25 mouse cellular contexts compared by ENCODE assay signal in the genomic region with DNA sequence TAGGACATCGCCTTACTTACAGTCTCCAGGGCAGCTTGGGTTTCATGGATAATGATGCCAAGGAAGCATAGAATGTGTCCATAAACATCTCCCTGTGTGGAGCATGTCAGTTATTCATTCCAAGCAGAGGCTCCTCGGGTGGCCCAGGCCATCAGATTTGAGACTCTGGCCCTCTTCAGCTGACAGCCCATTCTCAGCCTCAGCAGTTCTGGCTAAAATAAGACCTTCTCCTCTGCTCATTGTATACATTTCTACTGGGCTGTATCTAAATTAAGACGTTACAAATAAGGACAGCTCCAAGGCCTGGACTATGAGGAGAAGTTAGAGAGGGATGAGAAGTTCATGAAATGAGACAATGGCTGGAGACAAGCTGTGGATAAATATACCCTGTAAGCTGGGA.
"Had no signal": no experiment of that assay in that cellular context is flagged by ENCODE, and none has a peak within 500 bp of the region (broad histone marks: within the 10 kb centered on the region; RNA-seq: fewer than 3 reads in every experiment).

No protein-coding gene starts in this region.

- H3K9ac ChIP-seq: heart, embryonic 13.5 days; heart, embryonic 15.5 days; hindbrain, embryonic 13.5 days; hindbrain, embryonic 15.5 days; kidney, embryonic 15.5 days; limb, embryonic 12.5 days; liver, embryonic 13.5 days had no signal

- H3K9me3 ChIP-seq: heart, embryonic 10.5 days; heart, embryonic 13.5 days; heart, embryonic 15.5 days; hindbrain, embryonic 13.5 days; hindbrain, embryonic 15.5 days; kidney, embryonic 15.5 days; limb, embryonic 10.5 days; limb, embryonic 12.5 days; liver, embryonic 13.5 days had no signal

- H3K4me1 ChIP-seq: heart, embryonic 13.5 days; heart, embryonic 15.5 days; hindbrain, embryonic 13.5 days; hindbrain, embryonic 15.5 days; kidney, embryonic 15.5 days; limb, embryonic 10.5 days; limb, embryonic 12.5 days; liver, embryonic 13.5 days had no signal

- H3K36me3 ChIP-seq: heart, embryonic 10.5 days; heart, embryonic 13.5 days; heart, embryonic 15.5 days; hindbrain, embryonic 13.5 days; hindbrain, embryonic 15.5 days; kidney, embryonic 15.5 days; limb, embryonic 10.5 days; limb, embryonic 12.5 days; liver, embryonic 13.5 days had no signal

- H3K27me3 ChIP-seq: heart, embryonic 13.5 days; heart, embryonic 15.5 days; hindbrain, embryonic 13.5 days; hindbrain, embryonic 15.5 days; kidney, embryonic 15.5 days; limb, embryonic 12.5 days; liver, embryonic 13.5 days had no signal

- DNase-seq: gastrocnemius, postnatal 14 days; gastrocnemius, postnatal 36 days; heart, adult 18-20 months; heart, postnatal 14 days; heart, postnatal 36 days; kidney, adult 11 months; kidney, adult 2 months; kidney, adult 9 months; kidney, postnatal 14 days; kidney, postnatal 36 days; layer of hippocampus, adult 9-11 months; layer of hippocampus, postnatal 36 days; liver; liver, embryonic 13.5 days had no signal

- H3K4me3 ChIP-seq: heart, embryonic 10.5 days; heart, embryonic 13.5 days; heart, embryonic 15.5 days; hindbrain, embryonic 13.5 days; hindbrain, embryonic 15.5 days; kidney, embryonic 15.5 days; limb, embryonic 10.5 days; limb, embryonic 12.5 days; liver, embryonic 13.5 days had no signal

- H3K27ac ChIP-seq: heart, embryonic 10.5 days; heart, embryonic 13.5 days; heart, embryonic 15.5 days; hindbrain, embryonic 13.5 days; hindbrain, embryonic 15.5 days; hindbrain, postnatal 0 days; kidney, embryonic 15.5 days; kidney, postnatal 0 days; limb, embryonic 10.5 days; limb, embryonic 12.5 days; liver, embryonic 13.5 days had no signal

- ATAC-seq: hindbrain, postnatal 0 days had no signal

- H3K4me2 ChIP-seq: heart, embryonic 13.5 days; heart, embryonic 15.5 days; hindbrain, embryonic 13.5 days; hindbrain, embryonic 15.5 days; kidney, embryonic 15.5 days; limb, embryonic 12.5 days; liver, embryonic 11.5 days; liver, embryonic 13.5 days had no signal
